Mouse (Mus musculus): ENCODE data around the gene Rassf7.
A peak's percentile ranks its signal among the peaks of the same experiment; 100 is the strongest.

The Rassf7 gene

DNA sequence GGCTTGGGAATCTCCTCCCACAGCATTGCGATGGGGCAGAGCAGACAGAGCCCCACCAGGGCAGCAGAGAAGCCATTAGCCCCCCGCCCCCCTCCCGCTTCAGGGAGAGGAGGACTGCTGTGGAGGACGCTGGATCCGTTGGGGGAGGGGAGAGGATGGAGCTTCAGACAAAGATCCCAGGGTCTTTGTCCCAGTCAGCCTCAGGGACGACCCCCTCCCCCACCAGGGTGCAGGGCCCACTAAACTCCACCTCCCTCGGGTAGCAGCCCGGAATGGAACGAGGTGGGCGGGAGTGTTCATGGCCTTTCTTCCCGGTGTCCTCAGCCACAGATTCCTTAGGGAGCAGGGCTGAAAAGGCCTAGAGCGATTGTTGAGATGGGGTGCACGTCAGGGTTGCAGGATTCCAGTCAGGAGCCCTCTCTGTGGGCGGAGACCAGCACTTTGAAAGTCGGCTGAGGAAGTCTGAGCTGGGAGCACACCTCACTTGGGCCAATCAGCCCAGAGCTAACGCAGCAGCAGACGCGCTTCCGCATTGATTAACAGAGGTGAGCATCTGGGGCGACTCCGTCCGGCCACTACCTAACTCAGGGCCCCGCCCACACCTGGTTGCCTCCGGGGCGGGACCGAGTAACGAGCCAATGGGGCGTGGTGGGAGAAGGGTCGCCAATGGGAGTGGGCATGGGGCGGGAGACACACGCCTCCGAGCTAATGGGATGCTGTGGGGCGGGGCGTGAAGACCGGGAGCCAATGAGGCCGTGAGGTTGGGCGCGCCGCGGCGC is at the start of gene Rassf7:
Gene Rassf7 (plus strand): TSS at position 760 of the 779 bp plus-strand sequence.
- DNase-seq (ENCODE audit: extremely low read depth, insufficient read length, low spot score): peak; percentile 95

DNA sequence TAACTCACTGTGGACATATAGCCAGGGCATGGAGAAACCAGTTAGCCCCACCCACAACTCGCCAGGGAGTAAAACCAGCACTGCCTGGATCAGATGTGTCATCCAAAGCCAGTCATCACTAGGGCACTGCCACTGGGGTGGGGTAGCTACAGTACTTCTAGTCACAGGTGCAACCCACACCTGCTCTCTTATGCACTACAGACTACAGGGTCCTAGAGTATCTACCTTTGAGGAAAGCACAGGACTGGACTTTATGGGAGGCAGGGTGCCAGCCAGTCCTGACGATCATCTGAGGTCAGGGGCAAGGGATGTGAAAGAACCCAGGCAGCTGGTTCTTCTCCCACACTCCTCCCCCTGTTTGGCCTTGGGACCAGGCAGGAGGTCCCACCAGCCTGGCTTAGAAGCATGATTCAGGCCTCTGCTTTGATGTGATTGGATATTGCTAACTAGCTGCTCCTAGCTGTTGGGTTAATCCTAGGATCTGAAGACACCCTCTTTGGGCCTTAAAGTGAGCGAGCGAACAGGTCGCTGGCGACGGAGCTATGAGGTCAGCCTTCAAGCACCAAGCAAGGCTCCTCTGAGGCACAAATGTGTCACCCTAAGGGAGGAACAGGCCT is 47.7 kb upstream of the Rassf7 start:
- peak; percentile 49 for DNase-seq (ENCODE audit: extremely low read depth, insufficient read length, low spot score)

DNA sequence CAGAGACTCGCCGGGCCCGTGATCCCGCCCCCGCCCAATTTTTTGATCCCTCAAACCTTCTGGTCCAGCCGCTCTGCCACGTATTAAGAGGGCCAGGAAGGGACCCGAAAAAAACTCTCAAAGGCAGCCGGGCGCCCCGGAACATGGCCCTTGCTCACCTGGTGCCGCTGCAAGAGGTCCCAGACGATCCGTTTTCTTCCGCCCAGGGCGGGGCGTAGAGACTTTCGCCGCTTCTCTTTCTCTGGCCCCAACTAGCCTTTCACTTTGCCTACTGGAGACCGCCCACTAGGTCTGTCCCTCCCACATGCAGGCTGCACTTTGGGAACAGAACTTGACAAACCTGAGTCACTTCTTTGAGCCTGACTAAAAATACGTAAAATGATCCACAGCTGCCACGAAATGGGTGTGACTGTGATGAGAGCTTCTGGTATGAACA is 47.1 kb upstream of the Rassf7 start:
- peak; percentile 84 for DNase-seq (ENCODE audit: extremely low read depth, insufficient read length, low spot score)

GRCm38 (mm10) chr7:141169300-141169699 is 46.4 kb upstream of the Rassf7 start:
- DNase-seq (ENCODE audit: extremely low read depth, insufficient read length, low spot score): no peak

DNA sequence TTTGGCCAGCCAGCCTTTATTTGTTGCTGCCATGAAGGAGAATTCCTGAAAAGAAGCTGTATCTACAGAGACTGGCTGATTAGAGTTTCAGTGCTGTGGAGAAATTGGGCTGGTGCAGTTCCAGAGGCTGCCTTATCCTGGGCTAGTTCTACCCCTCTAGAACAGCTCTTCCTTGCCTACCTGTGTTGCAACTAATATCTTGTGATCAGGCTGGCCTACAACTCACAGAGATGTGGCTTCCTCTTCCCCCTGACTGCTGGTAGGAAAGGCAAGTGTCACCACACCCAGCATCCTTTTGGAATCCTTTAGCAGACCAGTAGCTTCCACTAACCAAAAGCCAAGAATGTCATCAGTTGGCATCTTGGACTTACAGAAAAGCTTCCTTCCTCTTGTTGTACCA is 45.8 kb upstream of the Rassf7 start:
- DNase-seq (ENCODE audit: extremely low read depth, insufficient read length, low spot score): no peak

DNA sequence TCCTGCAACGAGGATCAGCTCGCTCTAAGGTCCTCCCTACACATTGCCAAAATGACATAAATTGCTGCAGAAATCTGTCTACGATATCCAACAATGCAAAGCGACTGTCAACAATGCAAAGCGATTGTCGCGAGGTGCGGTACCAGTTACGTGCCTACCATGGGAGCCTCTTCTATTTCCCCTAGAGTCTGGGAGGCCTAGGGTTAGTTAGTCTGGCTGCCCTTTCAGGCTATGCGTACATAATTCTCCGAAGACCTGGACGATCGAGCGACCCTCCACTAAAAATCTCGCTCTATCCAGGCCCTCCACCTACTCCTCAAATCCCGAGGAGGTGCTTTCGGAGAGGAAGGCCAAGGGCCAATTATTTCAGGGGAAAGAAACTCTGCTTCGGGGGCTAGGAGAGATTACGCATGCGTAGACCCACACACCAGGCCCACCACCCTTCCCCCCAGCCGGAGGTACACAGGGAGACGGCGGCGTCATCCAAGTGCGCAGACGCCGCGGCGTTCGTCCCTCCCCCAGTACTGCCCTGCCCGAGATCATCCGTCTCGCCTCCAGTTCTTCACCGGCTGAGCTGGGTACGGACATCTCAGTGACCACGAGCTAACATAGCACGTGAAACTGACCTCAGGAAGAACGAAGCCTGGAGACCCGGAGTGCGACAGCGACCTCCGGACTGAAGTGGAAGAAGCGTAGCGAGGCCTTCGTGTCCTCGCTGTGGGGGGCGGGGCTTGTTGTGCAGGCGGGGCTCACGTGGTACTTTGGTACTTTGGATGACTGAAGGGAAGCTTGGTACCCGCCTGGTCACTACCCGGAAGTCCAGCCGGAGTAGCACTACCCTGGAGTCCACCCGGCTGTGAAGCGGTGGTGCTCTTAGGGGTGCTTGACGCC is 43.3 kb upstream of the Rassf7 start, which contains the start of gene Rnh1:
Gene Rnh1 (minus strand): TSS at position 742 of the 891 bp plus-strand sequence.
- DNase-seq (ENCODE audit: extremely low read depth, insufficient read length, low spot score): peak; percentile 94

- no peak for DNase-seq (ENCODE audit: extremely low read depth, insufficient read length, low spot score)
Measured at GRCm38 (mm10) chr7:141173323-141173850, 42.3 kb upstream of the Rassf7 start.

- no peak for DNase-seq (ENCODE audit: extremely low read depth, insufficient read length, low spot score)
Measured at GRCm38 (mm10) chr7:141175068-141175467, 40.6 kb upstream of the Rassf7 start.

- no peak for DNase-seq (ENCODE audit: extremely low read depth, insufficient read length, low spot score)
Measured at GRCm38 (mm10) chr7:141176173-141176572, 39.5 kb upstream of the Rassf7 start.

GRCm38 (mm10) chr7:141188194-141188593 is 27.5 kb upstream of the Rassf7 start:
- DNase-seq (ENCODE audit: extremely low read depth, insufficient read length, low spot score): no peak

GRCm38 (mm10) chr7:141188733-141189132 is 26.9 kb upstream of the Rassf7 start:
- no peak for DNase-seq (ENCODE audit: extremely low read depth, insufficient read length, low spot score)

DNA sequence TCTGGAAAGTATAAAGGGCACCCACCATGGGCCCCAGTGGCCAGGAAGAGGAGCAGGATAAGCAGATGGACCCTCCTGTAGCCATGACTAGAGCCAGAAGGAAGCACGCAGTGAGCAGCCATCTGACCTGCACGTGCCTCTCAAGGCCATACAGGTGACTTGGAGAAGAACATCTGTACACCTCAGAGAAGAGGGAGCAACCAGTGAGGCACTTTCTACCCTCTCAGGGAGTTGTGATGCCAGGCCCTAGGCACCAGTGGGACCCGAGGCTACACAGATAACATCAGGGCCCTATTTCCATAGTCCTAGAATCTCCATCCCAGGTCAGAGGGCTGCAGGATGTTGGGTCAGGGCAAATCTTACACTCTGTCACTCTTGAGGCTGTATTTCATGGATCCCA is 25.4 kb upstream of the Rassf7 start:
- no peak for DNase-seq (ENCODE audit: extremely low read depth, insufficient read length, low spot score)

DNA sequence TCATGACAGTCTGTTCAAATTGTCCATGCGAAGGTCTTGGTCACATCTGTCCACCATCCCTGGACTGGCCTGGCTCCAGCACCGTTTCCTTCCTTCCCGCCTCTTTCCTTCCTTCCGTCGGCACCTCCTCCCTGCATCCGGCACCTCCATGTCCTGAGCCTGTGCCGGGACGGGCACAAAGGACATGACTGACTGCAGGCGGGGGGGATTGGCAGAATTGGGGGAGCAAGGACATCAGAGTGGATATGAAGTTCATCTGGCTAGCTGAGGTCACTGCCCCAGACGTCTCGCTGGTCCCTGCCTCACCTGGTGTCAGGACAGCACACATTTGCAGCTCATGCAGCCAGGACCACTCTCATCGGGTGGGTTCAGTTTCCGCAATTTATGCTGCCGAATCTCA is 24.6 kb upstream of the Rassf7 start:
- peak; percentile 98 for DNase-seq (ENCODE audit: extremely low read depth, insufficient read length, low spot score)

- peak; percentile 95 for DNase-seq (ENCODE audit: extremely low read depth, insufficient read length, low spot score)
Measured at GRCm38 (mm10) chr7:141191796-141192685, 23.6 kb upstream of the Rassf7 start.

- DNase-seq (ENCODE audit: extremely low read depth, insufficient read length, low spot score): peak; percentile 86
Measured at GRCm38 (mm10) chr7:141192776-141193347, 22.8 kb upstream of the Rassf7 start.

DNA sequence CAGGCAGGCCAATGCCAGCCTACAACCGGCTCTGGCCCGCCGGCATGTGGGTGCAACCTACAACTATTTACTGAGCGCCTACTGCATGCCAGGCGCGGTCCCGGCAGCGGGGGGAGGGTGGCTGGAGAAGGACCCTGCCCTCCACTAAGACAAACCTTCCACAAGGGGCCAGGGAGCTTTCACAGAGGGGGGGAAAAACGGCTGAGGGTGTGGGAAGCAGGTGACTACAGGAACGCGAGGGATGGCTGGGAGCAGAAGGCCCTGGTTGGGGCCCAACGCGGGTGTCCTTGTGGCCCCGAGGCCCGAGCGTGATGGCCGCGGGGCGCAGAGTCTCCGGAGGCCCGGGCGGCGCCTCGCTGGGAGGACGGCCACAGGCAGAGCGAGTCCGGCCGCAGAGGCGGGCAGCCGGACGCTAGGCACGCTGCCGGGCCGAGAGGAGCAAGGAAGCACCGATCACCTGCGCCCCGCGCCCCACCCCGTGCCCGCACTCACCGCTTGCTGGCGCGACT is 22.3 kb upstream of the Rassf7 start:
- DNase-seq (ENCODE audit: extremely low read depth, insufficient read length, low spot score): peak; percentile 72

GRCm38 (mm10) chr7:141193948-141194347 is 21.7 kb upstream of the Rassf7 start, which contains the start of the genes Hras and Lrrc56:
Gene Hras (minus strand): TSS chr7:141194005.
Gene Lrrc56 (plus strand): TSS chr7:141194157.
- DNase-seq (ENCODE audit: extremely low read depth, insufficient read length, low spot score): peak; percentile 95

DNA sequence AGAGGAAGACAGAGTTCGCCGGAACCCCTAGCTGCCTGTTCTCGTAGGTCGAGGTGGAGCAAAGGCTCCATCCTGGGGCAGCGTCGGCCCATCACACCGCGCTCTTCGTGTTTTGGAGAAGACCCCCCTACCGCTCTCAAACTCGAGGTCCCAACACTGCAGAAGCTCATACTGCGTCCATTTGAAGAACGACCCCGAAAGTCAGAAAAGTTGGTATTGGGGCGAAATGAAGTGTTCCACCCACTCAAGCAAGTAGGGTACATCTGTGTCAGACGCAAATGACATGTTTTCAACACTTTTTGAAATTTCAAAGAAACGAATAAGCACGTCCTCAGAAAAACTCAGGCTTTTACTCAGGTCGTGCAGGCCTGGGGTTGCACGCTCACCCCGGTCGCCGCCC is 21.3 kb upstream of the Rassf7 start:
- DNase-seq (ENCODE audit: extremely low read depth, insufficient read length, low spot score): no peak

DNA sequence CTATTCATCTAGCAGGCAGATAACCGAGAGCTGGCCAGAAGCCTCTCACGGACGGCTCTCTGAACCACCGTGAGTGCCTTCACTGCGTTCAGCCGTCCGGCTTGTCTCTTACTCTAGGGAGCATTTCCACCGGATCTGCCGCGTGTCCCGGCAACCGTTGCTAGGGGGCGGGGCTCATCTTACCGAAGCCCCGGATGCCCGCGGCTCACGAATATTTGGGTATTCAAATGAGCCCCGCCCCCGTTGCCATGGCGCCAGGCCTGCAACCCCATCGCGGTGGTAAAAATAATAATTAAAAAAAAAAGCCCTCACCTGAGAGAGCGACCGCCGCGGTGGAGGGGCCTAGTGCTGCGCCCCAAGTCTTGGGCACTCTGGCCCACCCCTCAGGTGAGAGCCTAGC is 20.8 kb upstream of the Rassf7 start:
- peak; percentile 77 for DNase-seq (ENCODE audit: extremely low read depth, insufficient read length, low spot score)

Data from 3134 (cell line).